Mouse (Mus musculus): Measurements from ENCODE around the gene Pgm3.

- TF ChIP-seq CTCF (conservative IDR thresholded peaks at IDR 0.05; ENCODE audit: low read length): no peak
- no peak for TF ChIP-seq POU5F1 (IDR thresholded peaks at IDR 0.05; ENCODE audit: borderline replicate concordance, low read length)
Observed at GRCm38 (mm10) chr9:86573616-86574303, 2.1 kb upstream of the Pgm3 start.

Measured in E14TG2a.4 (cell line).